Mouse (Mus musculus) MEL (cell line): ENCODE results near the gene Gm43064. TPM values are rescaled to one million over a fixed set of nuclear protein-coding genes. Genes with fewer than 3 reads are reported as not detected.

Source experiments
- DNase-seq: peaks from one replicate; pipeline ENCODE4 v3.0.0; 2011; ENCODE audit warnings: low read depth, low spot score
- H3K27ac ChIP-seq: 2 replicates; pipeline ENCODE4 v1.5.1; 2012; ENCODE audit warnings: low read depth, mild to moderate bottlenecking, control low read depth, low read length, moderate library complexity; ENCODE audit not compliant: control insufficient read depth
- H3K27me3 ChIP-seq, 2 experiments: fragments of 150-350 bp in 1 of 2; sonication (generic) in 1 of 2; 2 replicates each; pipeline ENCODE4 v1.6.1; 2012; ENCODE audit warnings: low read length in 2 of 2, mild to moderate bottlenecking in 2 of 2, improper control_type of control experiment in 1 of 2, moderate library complexity in 1 of 2; ENCODE audit not compliant: insufficient read depth in 2 of 2, control insufficient read depth in 1 of 2
- H3K36me3 ChIP-seq, 2 experiments: 2 replicates each; pipeline ENCODE4 v1.6.1; 2012 to 2014; ENCODE audit warnings: low read length in 2 of 2, improper control_type of control experiment in 1 of 2, inconsistent platforms in 1 of 2, mild to moderate bottlenecking in 1 of 2; ENCODE audit not compliant: insufficient read depth in 2 of 2, control insufficient read depth in 1 of 2
- H3K4me1 ChIP-seq, 2 experiments: fragments of 150-350 bp in 1 of 2; sonication (generic) in 1 of 2; 2 replicates each; pipeline ENCODE4 v1.6.1; 2012; ENCODE audit warnings: low read length in 2 of 2, improper control_type of control experiment in 1 of 2, mild to moderate bottlenecking in 1 of 2; ENCODE audit not compliant: insufficient read depth in 2 of 2, control insufficient read depth in 1 of 2
- H3K4me3 ChIP-seq, 2 experiments: fragments of 150-350 bp in 1 of 2; sonication (generic) in 1 of 2; 2 replicates each; pipeline ENCODE4 v1.5.1; 2012; ENCODE audit warnings: low read depth in 2 of 2, low read length in 2 of 2, mild to moderate bottlenecking in 2 of 2, moderate library complexity in 2 of 2, control low read depth in 1 of 2, improper control_type of control experiment in 1 of 2; ENCODE audit not compliant: control insufficient read depth in 1 of 2, insufficient read depth in 1 of 2
- H3K79me2 ChIP-seq: 2 replicates; pipeline ENCODE4 v1.6.1; 2012; ENCODE audit warnings: mild to moderate bottlenecking, low read length, moderate library complexity; ENCODE audit not compliant: control insufficient read depth, poor library complexity, insufficient read depth
- H3K9ac ChIP-seq: 2 replicates; pipeline ENCODE4 v1.6.1; 2012; ENCODE audit warnings: low read depth, mild to moderate bottlenecking, control low read depth, low read length, moderate library complexity; ENCODE audit not compliant: control insufficient read depth, poor library complexity, severe bottlenecking
- H3K9me3 ChIP-seq: fragments of 150-350 bp; sonication (generic); replicated peaks from 2 replicates; pipeline ENCODE4 v1.6.1; 2012; ENCODE audit warnings: mild to moderate bottlenecking, low read length, improper control_type of control experiment, moderate library complexity; ENCODE audit not compliant: insufficient read depth
- CHD1 ChIP-seq: IDR thresholded peaks from 2 replicates; pipeline ENCODE4 v1.6.1; 2012; ENCODE audit warnings: low read depth, mild to moderate bottlenecking, inconsistent platforms, low read length, improper control_type of control experiment
- CHD2 ChIP-seq: IDR thresholded peaks from 2 replicates; pipeline ENCODE4 v1.6.1; 2011; ENCODE audit warnings: low read length, improper control_type of control experiment
- CTCF ChIP-seq, 3 experiments: IDR thresholded peaks in 2 of 3; conservative IDR thresholded peaks in 1 of 3; 2 replicates each; pipeline ENCODE4 v1.5.1; 2011 to 2012; ENCODE audit warnings: low read length in 3 of 3, low read depth in 2 of 3, mild to moderate bottlenecking in 2 of 3, improper control_type of control experiment in 1 of 3, inconsistent platforms in 1 of 3, mixed read lengths in 1 of 3, moderate library complexity in 1 of 3; ENCODE audit not compliant: control insufficient read depth in 1 of 3, insufficient read depth in 1 of 3, poor library complexity in 1 of 3, severe bottlenecking in 1 of 3
- ELF1 ChIP-seq: IDR thresholded peaks from 2 replicates; pipeline ENCODE4 v1.6.1; 2014; ENCODE audit warnings: low read depth, mild to moderate bottlenecking, inconsistent platforms, low read length, improper control_type of control experiment, moderate library complexity
- ETS1 ChIP-seq: IDR thresholded peaks from 2 replicates; pipeline ENCODE4 v1.6.1; 2012; ENCODE audit warnings: low read depth, mild to moderate bottlenecking, inconsistent platforms, low read length, improper control_type of control experiment, moderate library complexity
- GABPA ChIP-seq: IDR thresholded peaks from 2 replicates; pipeline ENCODE4 v1.6.1; 2012; ENCODE audit warnings: low read depth, mild to moderate bottlenecking, inconsistent platforms, low read length, improper control_type of control experiment, moderate library complexity
- GATA1 ChIP-seq: IDR thresholded peaks from 2 replicates; pipeline ENCODE4 v1.6.1; 2011; ENCODE audit warnings: low read depth, low read length, improper control_type of control experiment
- HCFC1 ChIP-seq: IDR thresholded peaks from 2 replicates; pipeline ENCODE4 v1.6.1; 2012; ENCODE audit warnings: low read depth, mild to moderate bottlenecking, inconsistent platforms, low read length, improper control_type of control experiment, moderate library complexity
- JUND ChIP-seq: IDR thresholded peaks from 2 replicates; pipeline ENCODE4 v1.6.1; 2011; ENCODE audit warnings: low read depth, mild to moderate bottlenecking, improper control_type of control experiment, low read length
- MEF2A ChIP-seq: IDR thresholded peaks from 2 replicates; pipeline ENCODE4 v1.6.1; 2014; ENCODE audit warnings: low read depth, mild to moderate bottlenecking, inconsistent platforms, low read length, improper control_type of control experiment; ENCODE audit not compliant: poor library complexity, insufficient replicate concordance, severe bottlenecking; ENCODE audit errors: extremely low read depth
- MXI1 ChIP-seq: IDR thresholded peaks from 2 replicates; pipeline ENCODE4 v1.6.1; 2011; ENCODE audit warnings: mild to moderate bottlenecking, low read depth, low read length, improper control_type of control experiment
- MYB ChIP-seq: IDR thresholded peaks from 2 replicates; pipeline ENCODE4 v1.6.1; 2011; ENCODE audit warnings: mild to moderate bottlenecking, low read depth, low read length, improper control_type of control experiment
- MYC ChIP-seq: IDR thresholded peaks from 2 replicates; pipeline ENCODE4 v1.6.1; 2011; ENCODE audit warnings: low read depth, mild to moderate bottlenecking, low read length, improper control_type of control experiment, moderate library complexity
- NELFE ChIP-seq: IDR thresholded peaks from 2 replicates; pipeline ENCODE4 v1.6.1; 2011; ENCODE audit warnings: low read depth, low read length, improper control_type of control experiment
- POLR2AphosphoS2 ChIP-seq: IDR thresholded peaks from 2 replicates; pipeline ENCODE4 v1.6.1; 2011; ENCODE audit warnings: low read length, improper control_type of control experiment
- POLR2AphosphoS5 ChIP-seq: IDR thresholded peaks from 2 replicates; pipeline ENCODE4 v1.6.1; 2012; ENCODE audit warnings: low read depth, borderline replicate concordance, mild to moderate bottlenecking, inconsistent platforms, low read length, moderate library complexity, mixed read lengths
- RAD21 ChIP-seq: IDR thresholded peaks from 2 replicates; pipeline ENCODE4 v1.6.1; 2011; ENCODE audit warnings: mild to moderate bottlenecking, low read depth, low read length, improper control_type of control experiment
- TAL1 ChIP-seq: IDR thresholded peaks from 2 replicates; pipeline ENCODE4 v1.6.1; 2012; ENCODE audit warnings: mild to moderate bottlenecking, inconsistent platforms, low read length, moderate library complexity, mixed read lengths
- TBP ChIP-seq: IDR thresholded peaks from 2 replicates; pipeline ENCODE4 v1.8.0; 2011; ENCODE audit warnings: low read depth, low read length, improper control_type of control experiment
- UBTF ChIP-seq: IDR thresholded peaks from 2 replicates; pipeline ENCODE4 v1.6.1; 2012; ENCODE audit warnings: low read depth, mild to moderate bottlenecking, inconsistent platforms, low read length, improper control_type of control experiment, moderate library complexity, borderline replicate concordance; ENCODE audit not compliant: insufficient read depth
- USF2 ChIP-seq, 2 experiments: IDR thresholded peaks; 2 replicates each; pipeline ENCODE4 v1.6.1; 2011 to 2012; ENCODE audit warnings: improper control_type of control experiment in 2 of 2, low read length in 2 of 2, borderline replicate concordance in 1 of 2, inconsistent platforms in 1 of 2, low read depth in 1 of 2, mild to moderate bottlenecking in 1 of 2; ENCODE audit not compliant: insufficient read depth in 1 of 2
- ZNF384 ChIP-seq: IDR thresholded peaks from 2 replicates; pipeline ENCODE4 v1.6.1; 2012; ENCODE audit warnings: low read depth, mild to moderate bottlenecking, inconsistent platforms, low read length, improper control_type of control experiment
- polyA plus RNA-seq, 2 experiments: library from polyadenylated mRNA; stranded (reverse) in 1 of 2; unstranded in 1 of 2; fragments of >175 nt in 1 of 2; fragments of >200 nt in 1 of 2; gene quantifications; 2 replicates each; pipeline versions ENCODE4 v1.2.1 to v1.2.4; 2012; ENCODE audit warnings: low replicate concordance in 2 of 2, low read depth in 1 of 2; ENCODE audit not compliant: insufficient read length in 2 of 2, insufficient read depth in 1 of 2, missing spikeins in 1 of 2
- total RNA-seq: library from RNA; depleted of rRNA; stranded (reverse); fragments of 300-350 nt; gene quantifications from 2 replicates; pipeline ENCODE4 v1.2.3, GENCODE M21; 2012

Gene Gm43064
- total and polyA plus RNA-seq, 3 experiments = 0.14 to 0.50 TPM; not detected in 1

DNA sequence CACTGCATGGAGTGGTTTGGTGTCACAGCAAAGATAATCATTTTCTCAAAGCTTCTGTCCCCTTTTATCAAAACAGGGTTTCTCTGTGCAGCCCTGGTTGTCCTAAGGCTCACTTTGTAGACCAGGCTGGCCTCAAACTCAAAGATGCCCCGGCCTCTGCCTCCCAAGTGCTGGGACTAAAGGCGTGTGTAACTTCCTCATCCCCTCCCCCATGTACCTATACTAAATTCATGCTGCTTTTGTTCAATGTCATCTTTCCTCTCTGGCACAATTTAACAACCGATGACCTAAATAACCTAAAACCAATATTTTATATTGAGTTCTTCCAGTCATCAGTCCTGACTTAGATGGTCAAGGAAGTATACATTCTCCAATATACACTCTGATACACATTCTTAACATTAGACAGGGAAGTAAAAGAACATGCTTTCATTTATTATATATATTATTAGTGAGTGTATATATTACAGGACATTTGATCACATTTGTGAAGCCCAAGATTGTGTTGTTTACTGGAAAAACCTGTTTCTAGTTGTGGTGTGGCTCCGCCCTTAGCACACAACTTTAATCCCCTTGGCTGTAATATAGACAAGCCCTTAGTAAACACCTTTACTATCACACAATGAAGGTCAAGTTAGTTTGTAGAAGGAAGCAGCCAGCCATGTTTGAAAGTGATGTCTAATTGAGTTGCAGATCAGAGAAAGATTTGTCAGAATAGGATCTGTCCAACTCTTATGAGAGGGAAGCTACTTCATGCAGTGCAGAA is 26.3 kb upstream of the Gm43064 start:
- Histone ChIP-seq H3K9ac (no peak overlapping the region), H3K27me3 (no peaks in the 10 kb centered on the region), H3K4me3 (no peak overlapping the region), H3K36me3 (peaks cover 0 to 17% of the 10 kb centered on the region in 2 experiments; a peak in 2 of 4 replicates), H3K9me3 (no peaks in the 10 kb centered on the region), H3K79me2 (peaks cover 62% of the 10 kb centered on the region), H3K27ac (no peak overlapping the region), H3K4me1 (peaks cover 0 to 3% of the 10 kb centered on the region in 2 experiments)
- TF ChIP-seq HCFC1 (no peak), TBP (no peak), TAL1 (no peak), NELFE (no peak), CTCF (IDR thresholded peaks at IDR 0.05 in 2 of 3, conservative IDR thresholded peaks at IDR 0.05 in 1 of 3; ENCODE audit: control insufficient read depth in 1 of 3, insufficient read depth in 1 of 3, low read depth in 2 of 3, low read length in 3 of 3, poor library complexity in 1 of 3, severe bottlenecking in 1 of 3) (no peak), CHD2 (no peak), ELF1 (no peak), POLR2AphosphoS2 (no peak), CHD1 (no peak), ZNF384 (no peak)
- DNase-seq = peak; percentile 48

DNA sequence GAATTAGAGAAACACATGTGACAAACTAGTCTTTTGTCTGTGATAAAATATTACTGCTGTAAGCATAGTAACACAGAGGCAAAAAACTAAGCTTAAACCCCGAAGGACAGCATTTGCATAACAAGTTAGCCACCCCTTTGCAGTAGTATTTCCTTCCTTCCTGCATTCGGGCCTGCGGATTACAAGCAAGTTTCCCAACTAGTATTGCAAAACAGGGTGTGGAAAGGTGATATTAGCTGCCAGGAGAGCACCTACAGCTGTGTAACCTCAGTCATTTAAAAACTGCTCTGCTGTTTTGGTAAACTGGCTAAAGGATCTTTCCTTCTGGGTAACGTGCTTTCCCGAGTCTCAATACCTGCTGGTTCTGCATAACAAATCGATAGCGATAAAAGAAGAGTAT is 22.1 kb upstream of the Gm43064 start:
- H3K4me1 ChIP-seq = peaks cover 0 to 6% of the 10 kb centered on the region in 2 experiments
- no peak overlapping the region for H3K4me3 ChIP-seq
- TF ChIP-seq GABPA (no peak), MXI1 (no peak), TBP (no peak), JUND (no peak), NELFE (no peak), USF2 (IDR thresholded peaks at IDR 0.05; ENCODE audit: borderline replicate concordance in 1 of 2, insufficient read depth in 1 of 2, low read depth in 1 of 2, low read length in 2 of 2) (no peak), ELF1 (no peak), RAD21 (no peak), MEF2A (no peak), ETS1 (no peak), POLR2AphosphoS5 (no peak), ZNF384 (no peak), CHD2 (no peak), UBTF (no peak), GATA1 (no peak), CTCF (IDR thresholded peaks at IDR 0.05 in 2 of 3, conservative IDR thresholded peaks at IDR 0.05 in 1 of 3; ENCODE audit: control insufficient read depth in 1 of 3, insufficient read depth in 1 of 3, low read depth in 2 of 3, low read length in 3 of 3, poor library complexity in 1 of 3, severe bottlenecking in 1 of 3) (no peak), MYB (no peak), CHD1 (no peak), MYC (no peak)

More for the DNA sequence above, 22.1 kb upstream of the Gm43064 start:
- Histone ChIP-seq H3K79me2 (peaks cover 62% of the 10 kb centered on the region), H3K27me3 (no peaks in the 10 kb centered on the region), H3K36me3 (peaks cover 0 to 25% of the 10 kb centered on the region in 2 experiments; a peak in 2 of 4 replicates), H3K9me3 (no peaks in the 10 kb centered on the region), H3K9ac (no peak overlapping the region), H3K27ac (no peak overlapping the region)
- no peak for DNase-seq
